Mouse (Mus musculus) erythroblast, embryonic 14.5 days (primary cell): ENCODE results near the gene Canx. TPM values are rescaled to one million over a fixed set of nuclear protein-coding genes. Genes with fewer than 3 reads are reported as not detected.

Source experiments
- H3K27me3 ChIP-seq: 2 replicates; pipeline ENCODE4 v1.6.1; 2012; ENCODE audit warnings: inconsistent platforms; ENCODE audit not compliant: control insufficient read depth
- H3K36me3 ChIP-seq: 2 replicates; pipeline ENCODE4 v1.6.1; 2012; ENCODE audit warnings: mild to moderate bottlenecking, inconsistent platforms; ENCODE audit not compliant: control insufficient read depth
- H3K4me1 ChIP-seq: 2 replicates; pipeline ENCODE4 v1.6.1; 2012; ENCODE audit warnings: inconsistent platforms; ENCODE audit not compliant: control insufficient read depth
- H3K4me3 ChIP-seq: replicated peaks from 2 replicates; pipeline ENCODE3; 2012; ENCODE audit warnings: moderate library complexity, mild to moderate bottlenecking, inconsistent platforms
- H3K9me3 ChIP-seq: 2 replicates; pipeline ENCODE4 v1.6.1; 2012; ENCODE audit warnings: low read length, inconsistent platforms, mixed read lengths; ENCODE audit not compliant: control insufficient read depth
- GATA1 ChIP-seq: IDR thresholded peaks from 2 replicates; pipeline ENCODE4 v1.6.1; 2012; ENCODE audit warnings: low read length, inconsistent platforms, mixed read lengths
- TAL1 ChIP-seq: IDR thresholded peaks from 3 replicates; pipeline ENCODE4 v1.6.1; 2012; ENCODE audit warnings: low read length, inconsistent platforms, mixed read lengths
- polyA plus RNA-seq: library from polyadenylated mRNA; stranded (reverse); fragments of >175 nt; gene quantifications from 2 replicates; pipeline ENCODE4 v1.2.3, GENCODE M21; 2012

The Canx gene
- polyA plus RNA-seq, 1 experiment: 8.5 TPM

- H3K9me3 ChIP-seq: peaks cover 3% of the 10 kb centered on the region
- peaks cover 66% of the 10 kb centered on the region for H3K36me3 ChIP-seq
- no peak overlapping the region for H3K4me3 ChIP-seq
Measured at GRCm38 (mm10) chr11:50285696-50286095, 39.8 kb downstream of the Canx start.

DNA sequence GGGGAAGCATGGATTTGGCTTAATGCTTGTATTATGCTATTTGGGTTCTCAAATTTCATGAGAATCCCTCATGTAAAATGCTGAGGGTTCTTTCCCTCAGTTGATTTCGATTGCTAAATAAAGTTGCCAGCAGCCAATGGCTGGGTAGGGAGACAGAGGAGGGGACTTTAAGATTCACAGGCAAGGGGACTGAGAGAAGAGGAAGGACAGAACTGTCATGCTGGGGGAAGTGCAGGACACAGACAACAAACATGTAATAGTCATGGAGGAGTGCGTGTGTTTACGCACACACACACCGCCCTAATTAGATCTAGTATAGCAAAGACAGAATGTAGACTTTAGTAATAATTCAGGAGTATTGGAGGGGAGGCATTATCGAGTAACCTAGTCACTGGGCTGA is 40.2 kb downstream of the Canx start:
- Histone ChIP-seq H3K36me3 (peaks cover 67% of the 10 kb centered on the region), H3K9me3 (peaks cover 3% of the 10 kb centered on the region), H3K4me1 (peaks cover 22% of the 10 kb centered on the region), H3K4me3 (no peak overlapping the region), H3K27me3 (no peaks in the 10 kb centered on the region)
- no peak for TF ChIP-seq TAL1
- no peak for TF ChIP-seq GATA1

More at GRCm38 (mm10) chr11:50285696-50286095, 39.8 kb downstream of the Canx start:
- H3K27me3 ChIP-seq: no peaks in the 10 kb centered on the region
- H3K4me1 ChIP-seq: peaks cover 27% of the 10 kb centered on the region
- TF ChIP-seq GATA1 (no peak), TAL1 (no peak)

DNA sequence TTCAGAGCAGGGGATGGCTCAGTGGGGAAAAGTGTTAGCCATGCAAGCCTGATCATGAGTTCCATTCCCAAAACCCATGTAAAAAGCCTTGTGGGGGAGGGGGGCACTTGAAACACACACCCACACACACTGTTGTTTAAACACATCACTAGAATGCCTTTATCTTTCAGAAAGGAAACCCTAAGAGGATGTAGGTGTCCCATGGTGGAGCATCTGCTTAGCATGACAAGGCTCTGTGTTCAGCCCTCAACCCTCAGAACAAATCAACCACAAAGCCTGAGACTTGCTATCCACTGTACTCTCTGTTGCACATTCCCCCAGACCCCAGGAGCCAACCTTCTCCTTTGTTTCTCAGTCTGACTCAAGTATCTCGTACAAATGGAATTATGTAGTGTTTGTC is 45.4 kb downstream of the Canx start:
- Histone ChIP-seq H3K4me3 (no peak overlapping the region), H3K9me3 (no peaks in the 10 kb centered on the region), H3K4me1 (peaks cover 6% of the 10 kb centered on the region), H3K27me3 (no peaks in the 10 kb centered on the region), H3K36me3 (peaks cover 36% of the 10 kb centered on the region)
- TF ChIP-seq GATA1 (no peak), TAL1 (no peak)

DNA sequence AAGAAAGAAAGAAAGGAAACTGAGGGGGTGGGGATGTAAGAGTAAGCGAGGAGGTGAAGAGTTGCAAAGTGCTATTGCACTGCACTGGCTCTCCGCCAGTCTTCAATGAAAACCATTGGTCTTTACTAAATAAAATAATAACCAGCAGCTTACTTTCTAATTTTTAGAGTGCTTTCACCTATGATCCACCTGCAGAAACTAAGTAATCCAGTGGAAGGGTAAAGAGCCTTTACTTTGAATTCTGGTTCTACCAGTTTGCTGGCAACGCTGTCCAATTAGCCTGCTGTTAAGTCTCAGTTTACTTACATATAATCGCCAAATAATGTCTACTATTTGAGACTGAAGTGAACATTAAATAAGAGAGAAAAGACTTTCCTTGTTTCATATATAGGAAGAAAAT is 46.5 kb downstream of the Canx start:
- peaks cover 6% of the 10 kb centered on the region for H3K4me1 ChIP-seq
- H3K9me3 ChIP-seq: no peaks in the 10 kb centered on the region
- no peak for TF ChIP-seq TAL1
- no peak for TF ChIP-seq GATA1
- H3K4me3 ChIP-seq: no peak overlapping the region
- no peaks in the 10 kb centered on the region for H3K27me3 ChIP-seq
- H3K36me3 ChIP-seq: peaks cover 33% of the 10 kb centered on the region

DNA sequence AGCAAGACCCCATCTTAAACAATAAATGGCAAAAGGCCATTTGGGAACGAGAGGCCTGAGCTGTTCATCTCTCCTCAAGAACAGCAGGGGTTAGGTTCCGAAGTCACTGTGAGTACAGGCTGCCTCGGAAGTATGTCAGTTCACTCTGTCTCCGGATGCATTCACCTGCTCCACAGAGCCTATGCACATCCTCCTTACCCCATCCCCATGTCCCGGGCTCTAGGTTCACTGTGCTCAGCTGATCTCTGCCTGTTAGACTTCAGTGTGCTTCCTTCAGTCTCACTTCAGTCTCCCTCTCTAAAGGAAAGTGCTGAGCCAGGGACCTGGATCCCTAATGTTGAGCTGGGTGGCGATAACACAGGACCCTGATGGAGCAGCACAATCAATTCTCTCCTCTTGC is 47.8 kb downstream of the Canx start:
- H3K36me3 ChIP-seq: peaks cover 29% of the 10 kb centered on the region
- H3K4me3 ChIP-seq: no peak overlapping the region
- H3K27me3 ChIP-seq: no peaks in the 10 kb centered on the region
- no peaks in the 10 kb centered on the region for H3K9me3 ChIP-seq
- TF ChIP-seq TAL1: no peak
- TF ChIP-seq GATA1: no peak
- peaks cover 6% of the 10 kb centered on the region for H3K4me1 ChIP-seq

GRCm38 (mm10) chr11:50277025-50277424 is 48.4 kb downstream of the Canx start:
- TF ChIP-seq TAL1 (no peak), GATA1 (no peak)
- Histone ChIP-seq H3K4me3 (no peak overlapping the region), H3K36me3 (peaks cover 28% of the 10 kb centered on the region), H3K4me1 (peaks cover 6% of the 10 kb centered on the region), H3K9me3 (no peaks in the 10 kb centered on the region), H3K27me3 (no peaks in the 10 kb centered on the region)

DNA sequence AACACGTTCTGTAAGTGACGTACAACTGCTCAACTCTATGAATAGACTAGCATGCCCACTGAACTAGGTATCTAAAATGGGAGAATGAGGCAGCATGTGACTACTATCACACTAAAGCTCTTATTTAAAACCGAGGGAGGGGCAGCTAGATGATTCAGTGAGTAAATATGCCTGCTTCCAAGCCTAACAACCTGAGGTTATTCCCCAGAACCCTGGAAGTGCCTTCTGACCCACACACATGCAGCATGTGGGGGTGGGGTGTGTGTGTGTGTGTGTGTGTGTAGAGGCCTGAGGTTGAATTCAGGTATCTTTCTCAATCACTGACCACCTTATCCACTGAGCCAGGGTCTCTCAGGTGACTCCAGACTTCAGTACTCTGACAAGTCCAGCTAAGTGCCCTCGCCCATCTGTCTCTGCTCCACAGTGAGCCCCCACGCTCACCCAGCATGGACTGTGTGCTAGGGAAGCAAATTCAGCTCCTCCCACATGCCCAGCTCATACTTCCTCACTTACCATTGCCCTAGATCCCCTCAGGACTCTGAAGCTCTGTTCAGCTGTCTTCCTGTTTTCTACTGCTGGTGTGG is 49.8 kb downstream of the Canx start:
- TF ChIP-seq TAL1: no peak
- TF ChIP-seq GATA1: no peak
- Histone ChIP-seq H3K4me1 (peaks cover 6% of the 10 kb centered on the region), H3K9me3 (no peaks in the 10 kb centered on the region), H3K4me3 (no peak overlapping the region), H3K36me3 (peaks cover 19% of the 10 kb centered on the region), H3K27me3 (no peaks in the 10 kb centered on the region)

DNA sequence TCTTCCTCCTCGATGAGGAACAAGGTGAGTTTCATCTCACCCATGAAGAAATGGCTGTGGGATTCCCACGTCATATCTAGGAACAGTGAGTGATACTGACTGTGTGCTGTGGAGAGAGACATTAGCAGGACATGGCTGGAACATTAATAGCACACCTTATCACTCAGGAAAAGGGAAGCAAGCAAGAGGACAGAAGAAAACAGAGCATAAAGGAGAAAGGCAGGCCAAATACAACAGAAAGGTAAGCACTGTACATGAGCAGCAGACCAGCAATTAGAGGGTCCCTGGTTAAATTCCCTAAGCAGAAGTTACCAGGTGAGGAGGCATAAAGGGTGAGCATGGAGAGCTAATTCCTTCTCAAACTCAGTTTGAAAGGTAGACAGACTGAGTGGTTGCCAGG is 50.4 kb downstream of the Canx start:
- Histone ChIP-seq H3K9me3 (no peaks in the 10 kb centered on the region), H3K27me3 (no peaks in the 10 kb centered on the region), H3K36me3 (peaks cover 16% of the 10 kb centered on the region), H3K4me3 (no peak overlapping the region), H3K4me1 (peaks cover 6% of the 10 kb centered on the region)
- no peak for TF ChIP-seq GATA1
- no peak for TF ChIP-seq TAL1

- peaks cover 12% of the 10 kb centered on the region for H3K36me3 ChIP-seq
- H3K4me3 ChIP-seq: no peak overlapping the region
- H3K27me3 ChIP-seq: no peaks in the 10 kb centered on the region
- peaks cover 6% of the 10 kb centered on the region for H3K4me1 ChIP-seq
- H3K9me3 ChIP-seq: no peaks in the 10 kb centered on the region
- TF ChIP-seq TAL1: no peak
- TF ChIP-seq GATA1: no peak
Measured at GRCm38 (mm10) chr11:50272819-50273218, 52.7 kb downstream of the Canx start.

- peaks cover 33% of the 10 kb centered on the region for H3K36me3 ChIP-seq
- H3K4me1 ChIP-seq: peaks cover 2% of the 10 kb centered on the region; the same call in 1 of the 2 replicates
- no peak for TF ChIP-seq TAL1
- TF ChIP-seq GATA1: no peak
- no peaks in the 10 kb centered on the region for H3K27me3 ChIP-seq
- H3K4me3 ChIP-seq: no peak overlapping the region
- no peaks in the 10 kb centered on the region for H3K9me3 ChIP-seq
Measured at GRCm38 (mm10) chr11:50269885-50270284, 55.6 kb downstream of the Canx start.
